Mouse (Mus musculus): Measurements from ENCODE around the gene Dmrtc2.

DNA sequence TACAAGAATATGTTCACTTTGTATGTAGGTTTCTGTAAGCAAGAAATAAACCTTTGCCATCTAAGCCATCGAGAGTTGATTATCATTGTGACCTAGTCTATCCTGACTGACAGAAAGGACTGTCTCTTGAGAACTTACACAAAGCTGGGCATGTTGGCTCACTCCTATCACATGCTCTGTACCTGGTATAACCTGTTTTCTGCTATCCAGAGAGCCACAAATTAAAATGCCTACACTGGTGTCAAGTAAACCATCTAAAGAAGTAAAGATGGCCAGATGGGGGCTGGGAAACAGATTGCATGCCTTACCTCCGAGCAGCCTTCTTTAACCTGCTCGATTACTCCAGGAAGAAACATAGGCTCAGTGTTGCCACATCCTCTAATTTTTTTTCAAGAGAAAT is 7.7 kb downstream of the Dmrtc2 start:
- TF ChIP-seq CTCF (IDR thresholded peaks at IDR 0.05) (no peak), EP300 (IDR thresholded peaks at IDR 0.05) (no peak)
